Mouse (Mus musculus) gonadal fat pad, adult 2 months (tissue): ENCODE results near the gene Tada2b. TPM values are rescaled to one million over a fixed set of nuclear protein-coding genes. Genes with fewer than 3 reads are reported as not detected.

ENCODE experiments used
- DNase-seq: peaks from one replicate; pipeline ENCODE4 v3.0.0-alpha.2; 2012; ENCODE audit warnings: low read depth
- polyA plus RNA-seq: library from polyadenylated mRNA; depleted of rRNA; stranded (reverse); fragments of >200 nt; gene quantifications from 2 replicates; pipeline ENCODE4 v1.2.3, GENCODE M21; 2012; rRNA removed

Gene Tada2b
- polyA plus RNA-seq, 1 experiment: 17.3 TPM

DNA sequence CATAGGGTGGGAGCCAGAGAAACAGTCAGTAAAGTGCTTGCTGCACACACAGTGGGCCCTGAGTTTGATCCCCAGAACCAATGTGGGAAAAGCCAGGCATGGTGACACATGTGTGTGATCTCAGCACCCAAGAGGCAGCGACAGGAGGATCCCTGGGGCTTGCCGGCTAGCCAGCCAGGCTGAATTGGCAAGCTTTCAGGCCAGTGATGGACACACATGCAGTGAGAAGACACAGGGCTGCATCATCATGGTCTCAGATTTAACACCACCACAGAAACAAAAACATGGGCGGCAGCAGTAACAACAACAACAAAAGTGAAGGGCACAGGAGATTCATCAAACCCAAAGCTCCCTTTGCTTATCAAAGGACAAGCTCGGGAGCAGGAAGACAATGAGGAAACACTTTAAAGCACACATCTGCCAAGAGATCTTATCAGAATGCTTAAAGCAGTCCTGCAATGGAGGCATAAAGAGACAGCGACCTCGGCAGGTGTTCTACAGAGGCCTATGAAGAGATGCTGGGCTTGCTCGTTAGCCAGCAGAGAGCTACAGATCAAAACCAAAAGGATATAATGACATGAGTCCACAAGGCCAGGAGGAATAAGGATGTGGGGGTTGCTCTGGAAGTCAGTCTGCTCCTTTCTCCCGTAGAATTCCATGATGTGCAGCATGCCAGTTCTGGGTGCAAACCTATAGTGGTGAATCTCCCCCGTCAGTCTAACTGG lies 37.8 kb downstream of the Tada2b start:
- DNase-seq: no peak

DNA sequence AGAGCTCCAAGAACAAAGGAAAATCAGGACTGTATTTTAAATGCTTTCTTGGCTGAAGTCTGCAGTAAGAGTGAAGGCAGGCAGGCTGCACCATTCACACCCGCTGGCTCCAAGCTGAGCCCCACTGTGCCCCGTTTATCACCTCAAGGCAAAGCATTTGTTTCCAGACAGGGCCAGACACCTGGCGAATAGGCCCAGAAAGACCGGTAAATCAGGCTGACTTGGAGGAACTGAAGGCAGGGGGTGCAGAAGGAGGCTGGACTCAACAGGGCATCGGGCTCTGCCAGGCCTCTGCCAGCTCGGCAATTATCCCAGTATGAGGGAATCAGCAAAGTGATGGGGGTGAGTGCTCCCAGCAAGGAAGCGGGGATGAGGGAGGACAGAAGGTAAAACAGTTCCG lies 39.1 kb downstream of the Tada2b start:
- DNase-seq: peak; percentile 63

DNA sequence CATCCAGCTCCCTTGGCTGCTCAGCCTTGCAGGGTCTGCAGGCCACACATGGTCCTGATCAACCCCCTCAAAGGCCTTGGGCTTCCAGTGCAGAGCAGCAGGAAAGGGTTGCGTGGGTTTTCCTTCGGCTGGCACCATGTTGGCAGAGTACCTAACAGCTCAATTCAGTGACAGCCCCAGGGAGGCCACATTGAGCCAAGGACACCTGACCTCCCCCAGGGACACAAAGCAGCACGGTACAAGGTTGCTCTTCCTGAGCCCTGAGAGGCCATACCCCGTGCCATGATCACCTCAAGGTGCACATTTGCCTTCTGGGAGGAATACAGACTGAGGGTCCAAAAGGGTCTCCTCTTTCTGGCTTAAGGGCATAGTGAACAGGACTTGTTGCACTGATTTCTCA lies 39.5 kb downstream of the Tada2b start:
- no peak for DNase-seq

DNA sequence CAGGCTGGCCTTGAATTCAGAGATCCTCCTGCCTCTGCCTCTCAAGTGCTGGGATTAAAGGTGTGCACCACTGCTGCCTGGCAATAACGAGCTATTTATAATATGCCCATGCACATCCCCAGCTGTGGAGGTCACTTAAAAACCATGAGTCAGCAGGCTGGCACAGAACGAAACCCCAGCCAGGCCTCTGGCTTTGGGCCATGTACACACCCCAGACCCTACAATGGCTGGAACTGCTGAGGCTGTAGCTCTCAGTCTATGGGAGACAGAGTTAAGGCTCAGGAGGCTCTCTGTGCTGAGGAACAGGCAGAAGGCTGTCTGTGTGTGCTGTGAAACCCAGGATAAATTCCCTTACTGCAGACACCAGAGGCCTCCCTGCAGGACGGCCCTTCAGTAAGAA lies 43.3 kb downstream of the Tada2b start:
- no peak for DNase-seq

DNA sequence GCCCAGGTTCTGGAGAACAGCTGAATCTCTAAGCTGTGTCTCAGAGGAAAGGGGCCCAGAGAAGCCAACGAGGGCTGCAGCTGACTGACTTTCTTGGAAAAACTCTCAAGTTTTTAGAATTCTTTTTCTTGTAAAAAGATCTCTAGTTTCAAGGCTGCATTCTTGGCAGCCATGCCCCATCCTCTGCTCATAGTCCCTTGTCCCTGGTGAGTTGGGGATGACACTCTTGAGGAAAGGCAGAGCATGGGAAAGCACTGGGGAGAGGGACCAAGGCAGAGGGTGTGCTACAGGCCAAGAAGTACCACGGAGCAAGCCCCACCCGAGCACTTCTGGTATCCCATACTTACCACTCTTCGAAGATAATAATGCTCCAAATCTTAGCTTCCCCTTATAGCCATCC lies 47.2 kb downstream of the Tada2b start:
- no peak for DNase-seq

DNA sequence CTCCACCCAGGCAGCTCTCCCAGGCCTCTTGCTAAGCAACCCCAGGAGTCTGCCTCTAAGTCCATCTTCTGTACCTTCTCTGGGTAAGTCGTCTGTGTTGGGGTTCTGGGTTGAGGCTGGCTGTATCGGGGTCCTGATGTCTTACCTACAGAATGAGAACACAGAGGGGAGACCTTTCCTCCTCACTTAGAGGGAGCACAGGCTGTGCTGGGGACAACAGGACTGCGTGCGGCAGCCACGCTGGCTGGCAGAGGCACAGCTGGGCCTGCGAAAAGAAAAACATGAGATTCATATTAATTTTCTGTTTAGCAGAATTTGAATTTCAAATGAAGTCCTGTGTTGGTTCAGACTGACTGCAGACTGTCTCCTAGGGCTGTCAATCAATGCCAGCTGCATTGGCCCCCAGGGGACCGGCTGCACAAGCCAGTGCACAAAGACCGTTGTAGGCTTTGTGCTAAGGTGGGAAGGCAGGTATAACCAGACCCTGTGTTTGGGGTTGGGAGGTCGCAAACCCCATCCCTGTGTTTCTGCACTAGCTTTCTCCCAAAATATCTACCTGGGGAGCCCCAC lies 49.6 kb downstream of the Tada2b start:
- no peak for DNase-seq

DNA sequence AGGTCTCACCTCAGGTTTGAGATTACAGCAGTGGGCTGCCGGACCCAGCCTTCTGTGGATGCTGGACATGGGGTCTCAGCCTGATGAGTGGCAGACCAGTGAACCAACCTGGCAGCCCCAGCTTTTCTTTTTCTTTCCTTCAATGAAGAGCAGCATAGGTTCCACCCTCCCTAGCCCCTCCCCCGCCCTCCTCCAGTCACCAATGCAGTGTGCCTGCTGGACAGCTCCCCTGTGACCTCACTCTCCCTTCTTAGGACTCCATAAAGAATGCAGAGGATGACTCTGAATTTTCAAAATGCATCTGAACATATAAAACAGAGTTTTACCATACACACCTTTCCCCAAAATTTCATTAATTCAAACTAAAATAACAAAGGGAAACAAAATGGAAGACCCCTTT lies 52.4 kb downstream of the Tada2b start:
- no peak for DNase-seq

DNA sequence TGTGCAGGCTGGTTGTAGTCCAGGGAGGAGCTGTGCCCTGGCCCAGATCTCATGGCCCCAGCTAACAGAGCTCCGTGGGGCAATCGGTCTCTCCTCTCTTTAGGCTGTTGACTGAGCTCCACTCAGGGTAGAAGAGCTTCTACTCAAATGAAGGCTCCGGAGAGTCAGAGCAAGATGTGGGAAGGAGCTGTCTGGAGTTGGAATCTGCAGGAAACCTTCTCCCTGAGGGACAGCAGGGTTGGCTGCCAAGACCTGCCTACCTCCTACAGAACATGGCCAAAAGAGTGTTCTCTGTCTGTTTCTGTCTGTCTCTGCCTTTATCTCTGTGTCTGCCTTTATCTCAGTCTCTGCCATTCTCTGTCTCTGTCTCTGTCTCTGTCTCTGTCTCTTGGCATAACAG lies 54.5 kb downstream of the Tada2b start:
- no peak for DNase-seq

DNA sequence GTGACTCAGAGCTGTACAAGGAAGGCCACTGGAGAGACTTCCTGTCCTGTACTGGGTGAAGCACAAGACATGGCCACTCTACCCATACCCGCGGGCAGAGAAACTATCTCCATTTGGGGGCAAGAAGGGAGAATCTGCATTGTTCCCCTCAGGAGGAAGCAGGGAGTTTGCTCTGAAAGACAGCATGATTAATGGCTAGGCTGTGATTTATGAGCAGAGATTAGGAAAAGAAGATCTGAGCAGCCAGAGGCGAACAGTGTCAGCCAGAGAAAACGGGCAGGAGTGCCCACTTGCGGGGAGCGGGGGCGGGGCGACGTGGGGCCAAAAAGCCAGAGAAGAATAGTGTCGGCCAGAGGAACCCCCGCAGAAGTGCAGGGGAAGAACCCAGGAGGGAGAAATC lies 56.3 kb downstream of the Tada2b start:
- no peak for DNase-seq

DNA sequence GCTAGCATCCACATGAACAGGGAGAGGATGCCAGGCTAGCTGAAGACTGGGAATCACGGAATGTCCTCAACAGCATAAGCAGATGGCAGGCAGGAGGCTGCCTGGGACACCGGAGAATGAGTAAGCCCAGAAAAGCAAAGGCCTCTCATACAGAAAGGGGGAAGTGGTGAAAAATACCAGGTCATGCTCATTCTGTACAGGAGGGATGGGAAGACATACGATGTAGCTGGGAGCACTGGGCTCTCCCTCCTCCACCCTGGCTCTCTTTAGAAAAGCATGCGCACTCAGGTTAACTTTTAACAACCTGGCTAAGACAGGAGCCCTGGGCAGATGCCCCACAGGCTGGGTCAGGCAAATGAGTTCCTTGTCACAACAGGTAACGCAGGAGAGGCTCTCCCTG lies 57.7 kb downstream of the Tada2b start:
- no peak for DNase-seq

DNA sequence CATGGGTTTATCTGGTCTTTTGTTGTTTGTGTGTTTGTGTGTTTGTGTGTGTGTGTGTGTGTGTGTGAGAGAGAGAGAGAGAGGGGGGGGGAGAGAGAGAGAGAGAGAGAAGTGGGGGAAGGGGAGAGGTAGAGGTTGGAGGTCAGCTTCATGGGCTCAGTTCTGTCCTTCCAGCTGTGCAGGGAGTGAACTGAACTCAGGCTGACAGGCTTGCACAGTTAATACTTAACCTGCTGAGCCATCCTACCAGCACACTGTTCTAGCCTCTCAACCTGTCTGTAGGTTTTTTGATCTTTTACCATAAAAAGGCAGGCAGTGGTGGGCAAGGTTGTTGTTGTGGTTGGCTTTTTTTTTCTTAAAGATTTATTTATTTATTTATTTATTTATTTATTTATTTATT lies 59.4 kb downstream of the Tada2b start:
- DNase-seq: no peak

Other genes starting within 250 kb of the Tada2b start
- 11.5 and 16.8 TPM in 2 replicates for gene Sorcs2, start 86.1 kb downstream of the Tada2b start, polyA plus RNA-seq
- gene Grpel1, start 19.3 kb downstream of the Tada2b start, polyA plus RNA-seq: 17.8 and 21.3 TPM in 2 replicates
- gene Ccdc96, start 303 bp upstream of the Tada2b start, polyA plus RNA-seq: 0.16 and 0.81 TPM in 2 replicates
- gene Tbc1d14, start 109.0 kb upstream of the Tada2b start, polyA plus RNA-seq: 55.4 and 55.6 TPM in 2 replicates
- gene D5Ertd579e, start 211.7 kb upstream of the Tada2b start, polyA plus RNA-seq: 34.1 and 45.9 TPM in 2 replicates